Mouse (Mus musculus) layer of hippocampus, adult 2 months (tissue): ENCODE measurements around the gene Sec16a. TPM values are rescaled to one million over a fixed set of nuclear protein-coding genes. Genes with fewer than 3 reads are reported as not detected.
"Not testable (repeated sequence)": the region's sequence is repeated elsewhere in the genome, so short reads cannot be mapped to it uniquely, and the experiment has no call there.

Source experiments
- DNase-seq, 2 experiments: peaks; one replicate each; pipeline ENCODE4 v3.0.0; 2022; ENCODE audit warnings: low spot score in 2 of 2
- H3K27ac ChIP-seq: fragments of 200-600 bp; 2 replicates; pipeline ENCODE4 v1.8.1; 2022
- H3K4me3 ChIP-seq: fragments of 200-600 bp; 2 replicates; pipeline ENCODE4 v1.8.1; 2022; ENCODE audit warnings: mild to moderate bottlenecking
- CTCF ChIP-seq: fragments of 200-600 bp; conservative IDR thresholded peaks from 2 replicates; pipeline ENCODE4 v1.8.1; 2022; ENCODE audit warnings: antibody characterized with exemption, mild to moderate bottlenecking, moderate library complexity
- microRNA-seq, 2 experiments: library from miRNA; unstranded; fragments of <30 nt; microRNA quantifications; one replicate each; pipeline ENCODE4 v1.2.0; 2021
- total RNA-seq, 2 experiments: library from RNA; stranded (reverse); gene quantifications; 2 replicates each; pipeline ENCODE4 v1.2.3; 2021

Sec16a gene
- total RNA-seq, 2 experiments from 2014 or later = 49.3 to 51.3 TPM

DNA sequence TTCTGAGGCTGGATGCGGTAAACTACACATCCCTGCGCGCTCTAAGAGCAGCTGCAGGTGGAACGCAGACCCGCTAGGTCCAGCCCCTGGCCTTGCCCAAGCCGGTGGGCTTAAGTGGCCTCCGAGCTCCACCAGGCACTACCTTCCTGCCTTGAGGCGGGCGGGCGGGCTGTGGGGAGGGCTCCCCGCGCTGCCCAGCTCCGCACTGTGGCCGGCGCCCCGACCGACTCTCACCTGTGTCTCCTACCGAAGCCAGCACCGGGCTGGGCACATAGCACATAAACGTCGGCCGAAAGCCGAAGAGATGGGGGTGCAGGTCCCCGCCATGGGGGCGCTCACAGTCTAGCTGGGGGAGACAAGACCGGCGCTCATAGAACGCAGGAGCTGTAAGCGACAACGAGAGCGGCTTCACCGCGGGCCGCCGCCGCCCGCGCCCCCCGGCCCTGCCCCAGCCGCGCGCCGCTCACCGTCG is 56.3 kb downstream of the Sec16a start:
- no peak for TF ChIP-seq CTCF
- DNase-seq = no peak
- peak overlapping the region; percentile 89 for H3K27ac ChIP-seq
- H3K4me3 ChIP-seq = peak overlapping the region; percentile 98

DNA sequence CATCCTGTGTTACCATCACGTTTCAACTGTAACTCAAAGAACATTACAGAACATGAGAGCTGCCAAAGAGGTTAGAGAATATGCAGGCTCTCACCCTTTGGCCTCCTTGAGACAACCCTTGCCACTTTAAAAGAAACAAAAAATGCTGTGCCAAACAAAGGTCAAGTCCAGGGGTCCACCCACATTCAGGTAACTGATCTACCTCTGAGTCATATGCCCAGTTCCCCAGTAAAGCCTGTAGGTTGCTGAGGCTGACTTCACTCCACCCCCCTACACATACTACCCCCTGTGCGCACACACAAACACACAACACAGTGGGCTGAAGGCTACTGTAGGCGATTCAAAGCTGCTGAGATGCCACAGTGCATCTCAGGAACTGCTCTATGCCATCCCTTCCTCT is 57.3 kb downstream of the Sec16a start:
- H3K27ac ChIP-seq = no peak overlapping the region
- H3K4me3 ChIP-seq = no peak overlapping the region; the same call in 1 of the 2 replicates
- DNase-seq = no peak
- no peak for TF ChIP-seq CTCF

DNA sequence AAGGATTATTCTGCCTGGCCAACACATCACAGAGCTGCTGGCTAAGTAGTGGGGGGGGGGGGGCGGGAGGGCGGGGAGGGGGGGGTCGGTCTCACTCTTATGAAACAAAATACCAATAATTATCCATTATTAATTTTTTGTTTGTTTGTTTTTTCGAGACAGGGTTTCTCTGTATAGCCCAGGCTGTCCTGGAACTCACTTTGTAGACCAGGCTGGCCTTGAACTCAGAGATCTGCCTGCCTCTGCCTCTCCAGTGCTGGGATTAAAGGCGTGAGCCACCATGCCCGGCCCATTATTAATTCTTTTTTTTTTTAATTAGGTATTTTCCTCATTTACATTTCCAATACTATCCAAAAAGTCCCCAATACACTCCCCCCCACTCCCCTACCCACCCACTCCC is 64.1 kb downstream of the Sec16a start:
- not testable (repeated sequence) for DNase-seq
- H3K4me3 ChIP-seq = peak overlapping the region; percentile 92
- H3K27ac ChIP-seq = peak overlapping the region; percentile 82; the same call in 1 of the 2 replicates

DNA sequence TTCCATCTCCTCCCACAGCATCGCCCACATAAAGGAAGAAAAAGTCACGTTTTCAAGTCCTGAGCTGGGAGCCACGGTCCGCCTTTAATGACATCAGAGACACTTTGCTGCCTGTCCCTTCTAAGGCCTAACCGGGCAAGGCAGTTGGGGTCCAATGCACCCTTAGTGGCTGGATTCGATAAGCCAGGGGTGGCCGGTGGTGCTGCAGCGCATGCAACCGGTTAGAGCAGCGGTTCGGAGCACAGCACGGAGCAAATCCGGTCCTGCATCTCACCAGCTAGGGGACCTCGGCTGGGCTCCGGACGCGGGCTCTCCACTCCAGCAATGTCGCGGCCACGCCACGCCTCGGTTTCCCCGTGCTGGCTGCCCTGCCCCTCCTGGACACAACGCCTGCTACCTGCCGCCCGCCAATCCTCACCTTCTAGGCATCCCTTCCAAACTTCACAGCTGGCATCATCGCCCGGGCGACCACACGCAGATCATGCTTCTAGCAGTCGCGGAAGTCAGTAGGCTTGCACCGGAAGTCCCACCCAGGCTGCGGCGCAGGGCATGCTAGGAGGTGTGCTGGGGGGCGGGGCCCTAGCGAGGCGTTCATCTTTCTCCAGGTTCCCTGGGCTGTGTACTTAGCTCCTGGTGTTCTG is 64.8 kb downstream of the Sec16a start, which contains the start of gene Snapc4:
Gene Snapc4 (minus strand): TSS at position 523 of the 641 bp plus-strand sequence.
- Histone ChIP-seq H3K27ac (peak within 1 kb of the TSS; percentile 82), H3K4me3 (peak within 1 kb of the TSS; percentile 92)
- peak; percentile 83 to 85 for DNase-seq
- TF ChIP-seq CTCF = no peak

DNA sequence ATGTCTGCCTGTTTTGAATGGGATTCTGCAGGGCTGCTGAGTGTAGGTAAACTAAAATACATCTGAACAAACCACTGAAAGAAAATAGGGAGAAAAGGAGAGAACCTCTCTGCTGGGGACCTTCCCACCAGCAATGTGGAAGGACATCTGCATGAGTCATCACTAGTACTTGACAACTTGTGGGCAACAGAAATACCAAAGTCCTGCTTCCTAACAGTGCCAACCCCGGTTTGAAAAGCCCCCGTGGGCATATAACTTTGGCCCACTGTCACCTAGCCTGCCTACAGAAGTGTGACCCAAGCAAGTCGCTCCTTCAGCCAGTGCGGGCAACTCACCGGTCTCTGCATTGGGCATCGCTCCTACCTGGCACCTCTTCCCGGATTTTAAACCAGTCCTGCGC is 72.6 kb downstream of the Sec16a start:
- DNase-seq = no peak

DNA sequence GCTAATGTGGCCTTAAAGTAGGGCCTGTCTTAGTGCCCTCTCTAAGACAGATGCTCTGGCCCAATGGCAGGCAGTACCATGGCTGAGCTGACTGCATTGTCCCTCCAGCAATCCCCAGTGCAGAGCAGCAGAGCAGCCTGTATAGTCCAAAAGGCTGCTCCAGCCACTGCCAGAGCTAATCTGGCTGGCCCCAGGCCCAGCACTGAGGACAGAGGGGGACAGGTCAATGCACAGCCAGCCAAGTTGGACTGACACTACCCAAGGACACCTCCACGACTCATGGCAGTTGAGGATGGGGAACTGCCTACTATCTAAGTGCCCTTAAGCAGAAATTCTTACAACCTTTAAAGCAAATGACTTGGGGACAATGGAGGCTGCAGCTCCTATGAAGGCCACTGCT is 76.4 kb downstream of the Sec16a start:
- no peak for DNase-seq
- Histone ChIP-seq H3K27ac (no peak overlapping the region), H3K4me3 (no peak overlapping the region)
- no peak for TF ChIP-seq CTCF

More for the DNA sequence above, 72.6 kb downstream of the Sec16a start:
- H3K4me3 ChIP-seq = no peak overlapping the region
- no peak for TF ChIP-seq CTCF
- no peak overlapping the region for H3K27ac ChIP-seq

DNA sequence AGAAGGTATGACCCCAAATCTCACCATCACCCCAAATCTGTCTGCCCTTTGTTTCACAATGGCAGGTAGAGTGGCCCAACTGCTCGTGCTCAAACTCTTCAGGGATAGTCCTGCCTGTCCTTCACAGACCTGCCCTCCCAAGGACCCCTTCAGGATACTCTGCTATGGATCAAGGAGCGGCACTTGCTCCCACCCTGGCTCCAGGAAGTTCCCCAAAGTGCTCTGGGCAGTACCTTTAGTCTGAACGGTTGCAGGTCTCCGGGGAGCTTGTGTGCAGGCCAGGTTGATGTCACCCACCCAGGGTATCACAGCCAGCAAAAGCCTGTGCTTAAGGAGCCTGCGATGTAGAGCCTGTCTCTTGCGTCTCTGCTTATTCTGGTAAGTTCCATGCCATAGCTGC is 77.1 kb downstream of the Sec16a start:
- no peak for TF ChIP-seq CTCF
- DNase-seq = no peak
- Histone ChIP-seq H3K27ac (no peak overlapping the region), H3K4me3 (no peak overlapping the region)

DNA sequence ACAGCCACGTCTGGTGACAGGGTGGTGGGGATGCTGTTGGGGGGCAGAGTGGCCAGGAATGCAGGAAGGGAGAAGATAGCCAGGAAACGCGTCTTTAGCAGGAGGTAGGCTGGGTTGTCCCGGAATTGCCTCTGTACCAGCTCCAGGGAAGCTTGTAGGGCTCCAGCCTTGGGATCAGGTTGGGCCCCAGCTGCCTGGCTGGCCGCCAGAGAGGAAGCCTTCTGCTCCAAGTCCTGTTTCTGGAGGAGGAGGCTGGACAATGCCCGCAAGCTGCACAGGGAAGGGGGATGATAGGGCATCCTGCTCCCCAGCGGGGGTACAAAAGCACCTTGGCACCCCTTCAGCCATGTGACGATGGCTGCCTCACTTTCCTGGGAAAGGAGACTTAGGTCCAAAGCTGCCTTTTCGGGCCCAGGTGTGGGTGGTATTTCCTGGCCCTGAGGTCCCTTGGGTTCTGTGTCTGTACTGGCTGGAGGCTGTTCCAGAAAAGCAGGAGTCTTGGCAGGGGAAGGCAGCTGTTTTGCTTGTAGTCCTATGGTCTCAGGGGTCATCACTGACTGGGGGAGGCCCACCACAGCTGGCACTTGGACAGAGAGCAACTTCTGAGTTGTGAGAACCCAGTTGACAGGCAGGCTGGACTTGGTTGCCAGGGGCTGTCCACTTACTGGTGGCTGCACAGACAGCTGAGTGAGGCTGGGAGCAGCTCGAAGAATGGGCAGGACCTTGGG is 80.1 kb downstream of the Sec16a start:
- Histone ChIP-seq H3K27ac (peak overlapping the region; percentile 8; the same call in 1 of the 2 replicates), H3K4me3 (no peak overlapping the region)
- TF ChIP-seq CTCF = no peak
- no peak for DNase-seq

DNA sequence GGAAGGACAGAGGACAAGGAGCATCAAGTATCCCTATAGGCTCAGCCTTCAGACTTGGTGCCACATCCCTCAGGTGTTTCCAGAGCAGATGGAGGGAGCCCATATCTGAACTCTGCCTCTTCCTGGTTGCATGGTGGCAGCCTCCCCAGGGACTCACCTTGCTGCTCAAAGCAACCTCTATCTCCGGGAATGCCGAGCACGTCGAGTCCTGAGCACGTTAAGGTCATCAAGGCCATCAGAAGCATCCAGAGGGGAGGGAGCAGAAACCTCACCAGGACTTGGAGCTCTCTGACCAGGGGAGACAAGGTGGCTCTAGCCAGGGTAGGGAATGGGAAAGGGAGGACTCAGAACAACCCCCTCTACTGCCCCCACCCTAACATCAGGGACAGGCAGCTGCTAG is 81.5 kb downstream of the Sec16a start:
- Histone ChIP-seq H3K4me3 (no peak overlapping the region), H3K27ac (no peak overlapping the region)
- TF ChIP-seq CTCF = no peak
- no peak for DNase-seq

DNA sequence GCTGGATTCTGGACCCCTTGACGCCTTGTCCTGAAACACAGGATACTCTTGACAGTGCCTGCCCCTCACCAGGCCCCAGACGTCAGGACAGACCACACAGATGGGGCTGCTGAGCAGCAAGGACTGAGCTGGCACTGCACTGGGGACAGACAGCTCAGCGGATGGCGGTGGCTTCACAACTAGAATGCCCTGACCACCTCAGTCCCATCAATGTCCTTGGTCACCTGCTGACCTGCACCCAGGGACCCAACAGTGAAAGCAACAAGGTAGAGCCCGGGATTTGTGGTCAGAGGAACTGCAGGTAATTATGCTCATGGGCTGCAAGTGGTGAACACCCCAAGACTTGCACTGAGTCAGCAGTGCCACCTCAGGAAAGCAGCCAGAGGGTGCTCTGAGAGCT is 82.0 kb downstream of the Sec16a start:
- TF ChIP-seq CTCF = no peak

DNA sequence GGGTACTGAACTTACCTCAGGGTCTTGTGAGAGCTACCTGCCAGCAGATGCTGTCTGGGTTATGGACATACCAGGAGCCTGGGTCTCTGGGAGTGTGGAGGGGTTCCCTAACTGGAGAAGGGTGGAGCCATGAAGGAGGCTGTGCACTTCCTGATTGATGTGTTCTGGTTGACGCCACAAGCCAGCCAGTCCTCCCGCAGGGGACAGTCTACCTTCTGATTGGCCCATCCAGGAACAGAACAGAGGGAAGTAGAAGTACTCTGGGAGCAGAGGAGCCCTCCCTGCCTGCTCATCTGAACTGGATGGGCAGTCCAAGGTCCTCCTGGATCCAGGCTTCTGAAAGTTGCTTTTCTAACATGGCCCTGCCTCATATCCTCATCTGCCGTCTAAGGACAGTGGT is 84.2 kb downstream of the Sec16a start, which contains the start of gene Card9:
Gene Card9 (minus strand): TSS at position 147 of the 400 bp plus-strand sequence.
- TF ChIP-seq CTCF = no peak
- Histone ChIP-seq H3K4me3 (no peak within 1 kb of the TSS), H3K27ac (no peak within 1 kb of the TSS)
- no peak for DNase-seq

More for the DNA sequence above, 82.0 kb downstream of the Sec16a start:
- Histone ChIP-seq H3K27ac (no peak overlapping the region), H3K4me3 (no peak overlapping the region)
- no peak for DNase-seq

DNA sequence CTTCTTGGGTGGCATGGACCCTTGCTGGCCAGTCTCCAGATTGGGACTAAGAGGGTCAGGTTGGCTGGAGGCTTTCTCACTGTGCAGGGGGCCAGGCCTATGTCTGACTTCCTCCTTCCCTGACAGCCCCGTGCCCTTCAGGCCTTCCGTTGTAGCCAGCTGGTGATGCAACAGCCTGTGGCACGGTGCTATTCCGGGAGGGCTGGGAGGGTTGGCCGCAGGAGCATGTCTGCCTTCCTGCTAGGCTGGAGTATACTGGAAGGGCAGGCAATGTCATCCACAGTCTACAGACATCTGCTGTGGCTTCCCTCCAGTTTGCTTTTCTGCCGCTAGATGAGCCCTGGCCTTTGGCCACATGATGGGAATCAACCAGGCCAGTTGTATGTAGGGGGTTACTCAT is 85.0 kb downstream of the Sec16a start:
- DNase-seq = no peak
- H3K4me3 ChIP-seq = no peak overlapping the region
- peak; percentile 28; the same call in 1 of the 2 replicates for TF ChIP-seq CTCF
- no peak overlapping the region for H3K27ac ChIP-seq

Small RNA genes lying within 50 kb of the gene (microRNA-seq; reads per million reads assigned to microRNA genes)
- 0.55 to 0.64 reads per million in 2 experiments for gene Mir6996

Other genes with a start within 250 kb of the Sec16a start
- not detected for gene Lhx3, start 236.9 kb downstream of the Sec16a start, total RNA-seq
- 10 to 100 TPM; 25.3 to 25.7 TPM for gene Qsox2, start 207.7 kb downstream of the Sec16a start, total RNA-seq
- under 1 TPM; 0.59 to 0.76 TPM for gene Ccdc187, start 150.7 kb downstream of the Sec16a start, total RNA-seq
- gene Gpsm1, start 129.7 kb downstream of the Sec16a start, total RNA-seq = 10 to 100 TPM; 36.6 to 40.7 TPM
- gene Dnlz, start 93.1 kb downstream of the Sec16a start, total RNA-seq = 10 to 100 TPM; 26.5 to 27.2 TPM
- 1 to 10 TPM; 1.5 to 2.1 TPM for gene Card9, start 84.3 kb downstream of the Sec16a start, total RNA-seq
- 10 to 100 TPM; 72.5 to 88.9 TPM for gene Snapc4, start 64.6 kb downstream of the Sec16a start, total RNA-seq
- 100 to 1,000 TPM; 159 to 168 TPM for gene Entr1, start 55.9 kb downstream of the Sec16a start, total RNA-seq
- 100 to 1,000 TPM in 1 of 2 experiments, 10 to 100 TPM in 1; 89.2 to 100 TPM for gene Pmpca, start 55.9 kb downstream of the Sec16a start, total RNA-seq
- 10 to 100 TPM; 22.2 to 25.1 TPM for gene Inpp5e, start 36.0 kb downstream of the Sec16a start, total RNA-seq
- 10 to 100 TPM; 32.7 to 35.7 TPM for gene Notch1, start 71.4 kb upstream of the Sec16a start, total RNA-seq
- gene Egfl7, start 134.8 kb upstream of the Sec16a start, total RNA-seq = 10 to 100 TPM; 72.2 to 74.3 TPM
- gene Gm20532, start 141.4 kb upstream of the Sec16a start, total RNA-seq = not detected
- 1 to 10 TPM; 1.6 to 2.5 TPM for gene Agpat2, start 159.2 kb upstream of the Sec16a start, total RNA-seq
- 10 to 100 TPM; 70.3 to 72.6 TPM for gene Fam69b, start 183.2 kb upstream of the Sec16a start, total RNA-seq
- gene Lcn4, start 226.1 kb upstream of the Sec16a start, total RNA-seq = not detected